Mouse (Mus musculus) embryonic fibroblast, embryonic 13.5 days (primary cell): Measurements from ENCODE around the gene Zbtb6. TPM values are rescaled to one million over a fixed set of nuclear protein-coding genes. Genes with fewer than 3 reads are reported as not detected.

Experiments used
- H3K27ac ChIP-seq: 2 replicates; pipeline ENCODE4 v1.5.1; 2012; ENCODE audit warnings: low read length, control low read depth, inconsistent platforms; ENCODE audit not compliant: insufficient read depth
- H3K4me1 ChIP-seq: 2 replicates; pipeline ENCODE4 v1.6.1; 2011; ENCODE audit warnings: low read length; ENCODE audit not compliant: control insufficient read depth, insufficient read depth
- H3K4me3 ChIP-seq: 2 replicates; pipeline ENCODE4 v1.5.1; 2011; ENCODE audit warnings: mild to moderate bottlenecking, control low read depth, low read length; ENCODE audit not compliant: insufficient read depth
- CTCF ChIP-seq: IDR thresholded peaks from 2 replicates; pipeline ENCODE4 v1.5.1; 2011; ENCODE audit warnings: mild to moderate bottlenecking, control low read depth, low read length, moderate library complexity, borderline replicate concordance; ENCODE audit not compliant: insufficient read depth
- POLR2A ChIP-seq: IDR thresholded peaks from 2 replicates; pipeline ENCODE4 v1.6.1; 2011; ENCODE audit warnings: low read depth, mild to moderate bottlenecking, control low read depth, low read length, moderate library complexity
- polyA plus RNA-seq: library from polyadenylated mRNA; stranded (reverse); fragments of >200 nt; gene quantifications from 2 replicates; pipeline ENCODE4 v1.2.4, GENCODE M21; 2011; ENCODE audit warnings: low read depth; ENCODE audit not compliant: missing spikeins, insufficient read length

Gene Zbtb6
- polyA plus RNA-seq, 1 experiment, result 16.0 TPM

- H3K4me3 ChIP-seq, result no peak overlapping the region
These were observed 67.0 kb downstream of the Zbtb6 start for GRCm38 (mm10) chr2:37376018-37376417.

More at GRCm38 (mm10) chr2:37376018-37376417, 67.0 kb downstream of the Zbtb6 start:
- Histone ChIP-seq H3K27ac (no peak overlapping the region), H3K4me1 (peaks cover 4% of the 10 kb centered on the region; the same call in 1 of the 2 replicates)
- TF ChIP-seq POLR2A, result no peak
- no peak for TF ChIP-seq CTCF

Other genes with a start within 250 kb of the Zbtb6 start
- 0.12 TPM in 1 of 2 replicates, not detected in the other for gene Olfr366, start 231.6 kb downstream of the Zbtb6 start, polyA plus RNA-seq
- not detected in 2 replicates for gene Olfr368, start 116.7 kb downstream of the Zbtb6 start, polyA plus RNA-seq
- gene Pdcl, start 83.8 kb downstream of the Zbtb6 start, polyA plus RNA-seq, result 47.4 and 55.3 TPM in 2 replicates
- 51.9 and 58.1 TPM in 2 replicates for gene Rc3h2, start 20.3 kb downstream of the Zbtb6 start, polyA plus RNA-seq
- 10.6 and 12.1 TPM in 2 replicates for gene Zbtb26, start within 50 bp of the Zbtb6 start, polyA plus RNA-seq
- gene Rabgap1, start 108 bp upstream of the Zbtb6 start, polyA plus RNA-seq, result 63.1 and 66.7 TPM in 2 replicates
- 1.5 and 4.8 TPM in 2 replicates for gene Gpr21, start 73.2 kb upstream of the Zbtb6 start, polyA plus RNA-seq